Mouse (Mus musculus) MEL (cell line): ENCODE results near the gene Ndrg3. TPM values are rescaled to one million over a fixed set of nuclear protein-coding genes. Genes with fewer than 3 reads are reported as not detected.

ENCODE experiments used
- DNase-seq: peaks from one replicate; pipeline ENCODE4 v3.0.0; 2011; ENCODE audit warnings: low read depth, low spot score
- H3K27ac ChIP-seq: 2 replicates; pipeline ENCODE4 v1.5.1; 2012; ENCODE audit warnings: low read depth, mild to moderate bottlenecking, control low read depth, low read length, moderate library complexity; ENCODE audit not compliant: control insufficient read depth
- H3K27me3 ChIP-seq, 2 experiments: fragments of 150-350 bp in 1 of 2; sonication (generic) in 1 of 2; 2 replicates each; pipeline ENCODE4 v1.6.1; 2012; ENCODE audit warnings: low read length in 2 of 2, mild to moderate bottlenecking in 2 of 2, improper control_type of control experiment in 1 of 2, moderate library complexity in 1 of 2; ENCODE audit not compliant: insufficient read depth in 2 of 2, control insufficient read depth in 1 of 2
- H3K36me3 ChIP-seq, 2 experiments: 2 replicates each; pipeline ENCODE4 v1.6.1; 2012 to 2014; ENCODE audit warnings: low read length in 2 of 2, improper control_type of control experiment in 1 of 2, inconsistent platforms in 1 of 2, mild to moderate bottlenecking in 1 of 2; ENCODE audit not compliant: insufficient read depth in 2 of 2, control insufficient read depth in 1 of 2
- H3K4me1 ChIP-seq, 2 experiments: fragments of 150-350 bp in 1 of 2; sonication (generic) in 1 of 2; 2 replicates each; pipeline ENCODE4 v1.6.1; 2012; ENCODE audit warnings: low read length in 2 of 2, improper control_type of control experiment in 1 of 2, mild to moderate bottlenecking in 1 of 2; ENCODE audit not compliant: insufficient read depth in 2 of 2, control insufficient read depth in 1 of 2
- H3K4me3 ChIP-seq, 2 experiments: fragments of 150-350 bp in 1 of 2; sonication (generic) in 1 of 2; 2 replicates each; pipeline ENCODE4 v1.5.1; 2012; ENCODE audit warnings: low read depth in 2 of 2, low read length in 2 of 2, mild to moderate bottlenecking in 2 of 2, moderate library complexity in 2 of 2, control low read depth in 1 of 2, improper control_type of control experiment in 1 of 2; ENCODE audit not compliant: control insufficient read depth in 1 of 2, insufficient read depth in 1 of 2
- H3K79me2 ChIP-seq: 2 replicates; pipeline ENCODE4 v1.6.1; 2012; ENCODE audit warnings: mild to moderate bottlenecking, low read length, moderate library complexity; ENCODE audit not compliant: control insufficient read depth, poor library complexity, insufficient read depth
- H3K9ac ChIP-seq: 2 replicates; pipeline ENCODE4 v1.6.1; 2012; ENCODE audit warnings: low read depth, mild to moderate bottlenecking, control low read depth, low read length, moderate library complexity; ENCODE audit not compliant: control insufficient read depth, poor library complexity, severe bottlenecking
- H3K9me3 ChIP-seq: fragments of 150-350 bp; sonication (generic); replicated peaks from 2 replicates; pipeline ENCODE4 v1.6.1; 2012; ENCODE audit warnings: mild to moderate bottlenecking, low read length, improper control_type of control experiment, moderate library complexity; ENCODE audit not compliant: insufficient read depth
- BHLHE40 ChIP-seq: IDR thresholded peaks from 2 replicates; pipeline ENCODE4 v1.6.1; 2012; ENCODE audit warnings: low read depth, mild to moderate bottlenecking, inconsistent platforms, low read length, improper control_type of control experiment, borderline replicate concordance
- CHD2 ChIP-seq: IDR thresholded peaks from 2 replicates; pipeline ENCODE4 v1.6.1; 2011; ENCODE audit warnings: low read length, improper control_type of control experiment
- CTCF ChIP-seq, 3 experiments: IDR thresholded peaks in 2 of 3; conservative IDR thresholded peaks in 1 of 3; 2 replicates each; pipeline ENCODE4 v1.5.1; 2011 to 2012; ENCODE audit warnings: low read length in 3 of 3, low read depth in 2 of 3, mild to moderate bottlenecking in 2 of 3, improper control_type of control experiment in 1 of 3, inconsistent platforms in 1 of 3, mixed read lengths in 1 of 3, moderate library complexity in 1 of 3; ENCODE audit not compliant: control insufficient read depth in 1 of 3, insufficient read depth in 1 of 3, poor library complexity in 1 of 3, severe bottlenecking in 1 of 3
- ELF1 ChIP-seq: IDR thresholded peaks from 2 replicates; pipeline ENCODE4 v1.6.1; 2014; ENCODE audit warnings: low read depth, mild to moderate bottlenecking, inconsistent platforms, low read length, improper control_type of control experiment, moderate library complexity
- EP300 ChIP-seq, 2 experiments: IDR thresholded peaks; 2 replicates each; pipeline ENCODE4 v1.6.1; 2011; ENCODE audit warnings: improper control_type of control experiment in 2 of 2, low read length in 2 of 2, low read depth in 1 of 2, mild to moderate bottlenecking in 1 of 2
- ETS1 ChIP-seq: IDR thresholded peaks from 2 replicates; pipeline ENCODE4 v1.6.1; 2012; ENCODE audit warnings: low read depth, mild to moderate bottlenecking, inconsistent platforms, low read length, improper control_type of control experiment, moderate library complexity
- GABPA ChIP-seq: IDR thresholded peaks from 2 replicates; pipeline ENCODE4 v1.6.1; 2012; ENCODE audit warnings: low read depth, mild to moderate bottlenecking, inconsistent platforms, low read length, improper control_type of control experiment, moderate library complexity
- HCFC1 ChIP-seq: IDR thresholded peaks from 2 replicates; pipeline ENCODE4 v1.6.1; 2012; ENCODE audit warnings: low read depth, mild to moderate bottlenecking, inconsistent platforms, low read length, improper control_type of control experiment, moderate library complexity
- JUND ChIP-seq: IDR thresholded peaks from 2 replicates; pipeline ENCODE4 v1.6.1; 2011; ENCODE audit warnings: low read depth, mild to moderate bottlenecking, improper control_type of control experiment, low read length
- MAFK ChIP-seq: IDR thresholded peaks from 2 replicates; pipeline ENCODE4 v1.6.1; 2011; ENCODE audit warnings: low read depth, mild to moderate bottlenecking, low read length, improper control_type of control experiment, borderline replicate concordance
- MAX ChIP-seq: IDR thresholded peaks from 2 replicates; pipeline ENCODE4 v1.6.1; 2011; ENCODE audit warnings: low read length, improper control_type of control experiment
- MAZ ChIP-seq: IDR thresholded peaks from 2 replicates; pipeline ENCODE4 v1.6.1; 2012; ENCODE audit warnings: low read depth, mild to moderate bottlenecking, inconsistent platforms, low read length, improper control_type of control experiment
- MXI1 ChIP-seq: IDR thresholded peaks from 2 replicates; pipeline ENCODE4 v1.6.1; 2011; ENCODE audit warnings: mild to moderate bottlenecking, low read depth, low read length, improper control_type of control experiment
- MYC ChIP-seq: IDR thresholded peaks from 2 replicates; pipeline ENCODE4 v1.6.1; 2011; ENCODE audit warnings: low read depth, mild to moderate bottlenecking, low read length, improper control_type of control experiment, moderate library complexity
- POLR2A ChIP-seq, 2 experiments: IDR thresholded peaks; 2 replicates each; pipeline ENCODE4 v1.6.1; 2011 to 2012; ENCODE audit warnings: low read length in 2 of 2, mild to moderate bottlenecking in 2 of 2, control low read depth in 1 of 2, improper control_type of control experiment in 1 of 2, low read depth in 1 of 2, moderate library complexity in 1 of 2; ENCODE audit not compliant: control insufficient read depth in 1 of 2, insufficient read depth in 1 of 2, poor library complexity in 1 of 2
- POLR2AphosphoS2 ChIP-seq: IDR thresholded peaks from 2 replicates; pipeline ENCODE4 v1.6.1; 2011; ENCODE audit warnings: low read length, improper control_type of control experiment
- RAD21 ChIP-seq: IDR thresholded peaks from 2 replicates; pipeline ENCODE4 v1.6.1; 2011; ENCODE audit warnings: mild to moderate bottlenecking, low read depth, low read length, improper control_type of control experiment
- RCOR1 ChIP-seq: IDR thresholded peaks from 2 replicates; pipeline ENCODE4 v1.6.1; 2012; ENCODE audit warnings: low read depth, mild to moderate bottlenecking, inconsistent platforms, low read length, improper control_type of control experiment
- SIN3A ChIP-seq: IDR thresholded peaks from 2 replicates; pipeline ENCODE4 v1.6.1; 2012; ENCODE audit warnings: low read length, improper control_type of control experiment, inconsistent platforms
- SMC3 ChIP-seq: IDR thresholded peaks from 2 replicates; pipeline ENCODE4 v1.6.1; 2011; ENCODE audit warnings: low read depth, low read length, improper control_type of control experiment
- TAL1 ChIP-seq: IDR thresholded peaks from 2 replicates; pipeline ENCODE4 v1.6.1; 2012; ENCODE audit warnings: mild to moderate bottlenecking, inconsistent platforms, low read length, moderate library complexity, mixed read lengths
- TBP ChIP-seq: IDR thresholded peaks from 2 replicates; pipeline ENCODE4 v1.8.0; 2011; ENCODE audit warnings: low read depth, low read length, improper control_type of control experiment
- TCF12 ChIP-seq: IDR thresholded peaks from 2 replicates; pipeline ENCODE4 v1.6.1; 2014; ENCODE audit warnings: low read depth, mild to moderate bottlenecking, inconsistent platforms, low read length, improper control_type of control experiment, moderate library complexity
- UBTF ChIP-seq: IDR thresholded peaks from 2 replicates; pipeline ENCODE4 v1.6.1; 2012; ENCODE audit warnings: low read depth, mild to moderate bottlenecking, inconsistent platforms, low read length, improper control_type of control experiment, moderate library complexity, borderline replicate concordance; ENCODE audit not compliant: insufficient read depth
- ZNF384 ChIP-seq: IDR thresholded peaks from 2 replicates; pipeline ENCODE4 v1.6.1; 2012; ENCODE audit warnings: low read depth, mild to moderate bottlenecking, inconsistent platforms, low read length, improper control_type of control experiment
- polyA plus RNA-seq, 2 experiments: library from polyadenylated mRNA; stranded (reverse) in 1 of 2; unstranded in 1 of 2; fragments of >175 nt in 1 of 2; fragments of >200 nt in 1 of 2; gene quantifications; 2 replicates each; pipeline versions ENCODE4 v1.2.1 to v1.2.4; 2012; ENCODE audit warnings: low replicate concordance in 2 of 2, low read depth in 1 of 2; ENCODE audit not compliant: insufficient read length in 2 of 2, insufficient read depth in 1 of 2, missing spikeins in 1 of 2
- total RNA-seq: library from RNA; depleted of rRNA; stranded (reverse); fragments of 300-350 nt; gene quantifications from 2 replicates; pipeline ENCODE4 v1.2.3, GENCODE M21; 2012

Gene Ndrg3
- total and polyA plus RNA-seq, 3 experiments = 19.0 to 39.6 TPM; not detected in 1

- no peak overlapping the region for H3K9ac ChIP-seq
- peaks cover 0 to 8% of the 10 kb centered on the region in 2 experiments; a peak in 2 of 4 replicates for H3K36me3 ChIP-seq
- no peaks in the 10 kb centered on the region for H3K79me2 ChIP-seq
- no peak for DNase-seq
- H3K27ac ChIP-seq = no peak overlapping the region
- peaks cover 0 to 10% of the 10 kb centered on the region in 2 experiments; a peak in 2 of 4 replicates for H3K4me1 ChIP-seq
- TF ChIP-seq GABPA (no peak), POLR2A (IDR thresholded peaks at IDR 0.05; ENCODE audit: control insufficient read depth in 1 of 2, insufficient read depth in 1 of 2, low read depth in 1 of 2, low read length in 2 of 2, poor library complexity in 1 of 2) (no peak), MAX (no peak), MAZ (no peak), MYC (no peak), TCF12 (no peak), RCOR1 (no peak), MAFK (no peak)
- H3K9me3 ChIP-seq = no peaks in the 10 kb centered on the region
- no peaks in the 10 kb centered on the region; a peak in 1 of 4 replicates for H3K27me3 ChIP-seq
- H3K4me3 ChIP-seq = no peak overlapping the region
Observed at GRCm38 (mm10) chr2:156892821-156893220, 99.0 kb downstream of the Ndrg3 start.

GRCm38 (mm10) chr2:156892240-156892639 lies 99.6 kb downstream of the Ndrg3 start:
- no peak overlapping the region for H3K4me3 ChIP-seq

GRCm38 (mm10) chr2:156888490-156888889 lies 103.4 kb downstream of the Ndrg3 start:
- Histone ChIP-seq H3K79me2 (no peaks in the 10 kb centered on the region), H3K4me1 (peaks cover 0 to 29% of the 10 kb centered on the region in 2 experiments; a peak in 3 of 4 replicates), H3K9ac (no peak overlapping the region), H3K36me3 (peaks cover 0 to 7% of the 10 kb centered on the region in 2 experiments; a peak in 2 of 4 replicates), H3K9me3 (no peaks in the 10 kb centered on the region), H3K4me3 (no peak overlapping the region), H3K27ac (no peak overlapping the region), H3K27me3 (no peaks in the 10 kb centered on the region)
- TF ChIP-seq SMC3 (no peak), TBP (no peak), CTCF (IDR thresholded peaks at IDR 0.05 in 2 of 3, conservative IDR thresholded peaks at IDR 0.05 in 1 of 3; ENCODE audit: control insufficient read depth in 1 of 3, insufficient read depth in 1 of 3, low read depth in 2 of 3, low read length in 3 of 3, poor library complexity in 1 of 3, severe bottlenecking in 1 of 3) (no peak), BHLHE40 (no peak), ZNF384 (no peak), HCFC1 (no peak), RAD21 (no peak), RCOR1 (no peak), EP300 (IDR thresholded peaks at IDR 0.05; ENCODE audit: low read depth in 1 of 2, low read length in 2 of 2) (no peak), ELF1 (no peak), CHD2 (no peak), MAZ (no peak), TCF12 (no peak), SIN3A (no peak), GABPA (no peak), ETS1 (no peak), TAL1 (no peak), MAX (no peak)
- DNase-seq = no peak

More at GRCm38 (mm10) chr2:156892240-156892639, 99.6 kb downstream of the Ndrg3 start:
- TF ChIP-seq GABPA = no peak
- TF ChIP-seq MXI1 = no peak
- no peak for TF ChIP-seq CHD2
- TF ChIP-seq UBTF = no peak
- no peak for TF ChIP-seq RAD21
- TF ChIP-seq BHLHE40 = no peak
- TF ChIP-seq JUND = peak; percentile 73; the same call in 1 of the 2 replicates
- TF ChIP-seq POLR2AphosphoS2 = no peak
- TF ChIP-seq, all 39 proteins: peak for 1
- Histone ChIP-seq H3K4me1 (peaks cover 0 to 12% of the 10 kb centered on the region in 2 experiments; a peak in 2 of 4 replicates), H3K27ac (no peak overlapping the region), H3K36me3 (peaks cover 0 to 8% of the 10 kb centered on the region in 2 experiments; a peak in 2 of 4 replicates), H3K9ac (no peak overlapping the region), H3K9me3 (no peaks in the 10 kb centered on the region), H3K79me2 (no peaks in the 10 kb centered on the region), H3K27me3 (no peaks in the 10 kb centered on the region)
- DNase-seq = no peak
